Mouse (Mus musculus) cerebellum, adult 2 months (tissue): ENCODE results near the gene BC107364. TPM values are rescaled to one million over a fixed set of nuclear protein-coding genes. Genes with fewer than 3 reads are reported as not detected.
"Not testable (repeated sequence)": the region's sequence is repeated elsewhere in the genome, so short reads cannot be mapped to it uniquely, and the experiment has no call there.

ENCODE experiments used
- DNase-seq, 2 experiments: peaks; one replicate each; pipeline ENCODE4 v3.0.0; 2021
- H3K27ac ChIP-seq: fragments of 200-500 bp; 2 replicates; pipeline ENCODE4 v1.5.1; 2012; ENCODE audit warnings: low read length, control low read depth, inconsistent platforms; ENCODE audit not compliant: insufficient read depth
- H3K27me3 ChIP-seq: fragments of 200-500 bp; 2 replicates; pipeline ENCODE4 v1.6.1; 2012; ENCODE audit warnings: inconsistent platforms, mild to moderate bottlenecking, low read length, moderate library complexity; ENCODE audit not compliant: control insufficient read depth, insufficient read depth
- H3K4me1 ChIP-seq: fragments of 200-500 bp; 2 replicates; pipeline ENCODE4 v1.6.1; 2011; ENCODE audit warnings: low read length; ENCODE audit not compliant: control insufficient read depth, insufficient read depth
- H3K4me3 ChIP-seq: fragments of 200-500 bp; replicated peaks from 2 replicates; pipeline ENCODE3; 2011; ENCODE audit warnings: mild to moderate bottlenecking, low read depth, low read length, control low read depth; ENCODE audit not compliant: insufficient read depth
- CTCF ChIP-seq: fragments of 200-500 bp; IDR thresholded peaks from 2 replicates; pipeline ENCODE4 v1.5.1; 2011; ENCODE audit warnings: low read depth, mild to moderate bottlenecking, control low read depth, low read length, moderate library complexity, borderline replicate concordance; ENCODE audit not compliant: insufficient read depth
- POLR2A ChIP-seq: fragments of 200-500 bp; IDR thresholded peaks from 2 replicates; pipeline ENCODE4 v1.6.1; 2011; ENCODE audit warnings: low read length, control low read depth, borderline replicate concordance; ENCODE audit not compliant: insufficient read depth
- WGBS: fragments of 180-500 bp; shearing (Covaris S2); methylation state at CpG from one replicate; pipeline ENCODE4 v1.1.7; 2018; 5-methylcytosine and 5-hydroxymethylcytosine counted together
- polyA plus RNA-seq: library from polyadenylated mRNA; depleted of rRNA; stranded (reverse); fragments of >200 nt; gene quantifications from 2 replicates; pipeline ENCODE4 v1.2.3, GENCODE M21; 2012

BC107364 gene
- polyA plus RNA-seq, 1 experiment = not detected

- H3K27ac ChIP-seq = no peak overlapping the region
- H3K27me3 ChIP-seq = no peaks in the 10 kb centered on the region
- DNase-seq = no peak
- no peak overlapping the region for H3K4me3 ChIP-seq
- WGBS = 94% methylated on average over 2 of the region's 2 CpGs
- no peaks in the 10 kb centered on the region for H3K4me1 ChIP-seq
- no peak for TF ChIP-seq POLR2A
- no peak for TF ChIP-seq CTCF
These were observed 33.3 kb upstream of the BC107364 start for GRCm38 (mm10) chr3:96485361-96485760.

GRCm38 (mm10) chr3:96484921-96485320 is 32.8 kb upstream of the BC107364 start:
- Histone ChIP-seq H3K27me3 (no peaks in the 10 kb centered on the region), H3K4me3 (no peak overlapping the region), H3K27ac (no peak overlapping the region), H3K4me1 (no peaks in the 10 kb centered on the region)
- no peak for DNase-seq
- no peak for TF ChIP-seq CTCF
- no peak for TF ChIP-seq POLR2A
- 91% methylated on average over 4 of the region's 4 CpGs for WGBS

- Histone ChIP-seq H3K4me3 (no peak overlapping the region), H3K27ac (no peak overlapping the region), H3K4me1 (no peaks in the 10 kb centered on the region), H3K27me3 (no peaks in the 10 kb centered on the region)
- TF ChIP-seq POLR2A (no peak), CTCF (no peak)
- WGBS = 100% methylated on average over 2 of the region's 2 CpGs
- DNase-seq = no peak
These were observed 31.8 kb upstream of the BC107364 start for GRCm38 (mm10) chr3:96483946-96484345.

- DNase-seq, H3K4me3 ChIP-seq, H3K27me3 ChIP-seq, H3K4me1 ChIP-seq, H3K27ac ChIP-seq: not testable (repeated sequence)
- 62% methylated on average over 7 of the region's 7 CpGs for WGBS
These were observed 30.9 kb upstream of the BC107364 start for GRCm38 (mm10) chr3:96483044-96483443.

- H3K27ac ChIP-seq = no peak overlapping the region
- H3K27me3 ChIP-seq = no peaks in the 10 kb centered on the region
- H3K4me1 ChIP-seq = no peaks in the 10 kb centered on the region
- TF ChIP-seq CTCF (no peak), POLR2A (no peak)
- no peak for DNase-seq
- 86% methylated on average over 13 of the region's 13 CpGs for WGBS
- H3K4me3 ChIP-seq = no peak overlapping the region
These were observed 30.3 kb upstream of the BC107364 start for GRCm38 (mm10) chr3:96482451-96482850.

GRCm38 (mm10) chr3:96481856-96482255 is 29.8 kb upstream of the BC107364 start:
- no peaks in the 10 kb centered on the region for H3K4me1 ChIP-seq
- WGBS = 89% methylated on average over 3 of the region's 3 CpGs

GRCm38 (mm10) chr3:96480684-96481270 is 28.7 kb upstream of the BC107364 start:
- 90% methylated on average over 4 of the region's 4 CpGs for WGBS

More at GRCm38 (mm10) chr3:96481856-96482255, 29.8 kb upstream of the BC107364 start:
- no peaks in the 10 kb centered on the region for H3K27me3 ChIP-seq
- TF ChIP-seq CTCF = no peak
- TF ChIP-seq POLR2A = no peak
- H3K4me3 ChIP-seq = no peak overlapping the region
- DNase-seq = no peak
- no peak overlapping the region for H3K27ac ChIP-seq

GRCm38 (mm10) chr3:96479249-96479648 is 27.1 kb upstream of the BC107364 start:
- no peak for DNase-seq
- Histone ChIP-seq H3K4me3 (no peak overlapping the region), H3K27ac (no peak overlapping the region), H3K4me1 (no peaks in the 10 kb centered on the region), H3K27me3 (no peaks in the 10 kb centered on the region; the same call in 1 of the 2 replicates)
- 35% methylated on average over 3 of the region's 3 CpGs for WGBS
- TF ChIP-seq CTCF (no peak), POLR2A (no peak)

More at GRCm38 (mm10) chr3:96480684-96481270, 28.7 kb upstream of the BC107364 start:
- TF ChIP-seq POLR2A = no peak
- TF ChIP-seq CTCF = no peak
- H3K27me3 ChIP-seq = no peaks in the 10 kb centered on the region
- no peaks in the 10 kb centered on the region for H3K4me1 ChIP-seq
- no peak overlapping the region for H3K4me3 ChIP-seq
- H3K27ac ChIP-seq = no peak overlapping the region
- no peak for DNase-seq

- no peak for DNase-seq
- TF ChIP-seq CTCF = no peak
- TF ChIP-seq POLR2A = no peak
- no peak overlapping the region for H3K4me3 ChIP-seq
- no peak overlapping the region for H3K27ac ChIP-seq
- no peaks in the 10 kb centered on the region for H3K4me1 ChIP-seq
- 80% methylated on average over 6 of the region's 6 CpGs for WGBS
- no peaks in the 10 kb centered on the region; the same call in 1 of the 2 replicates for H3K27me3 ChIP-seq
These were observed 25.5 kb upstream of the BC107364 start for GRCm38 (mm10) chr3:96477558-96477957.
